Mouse (Mus musculus) 3134 (cell line): ENCODE data around the gene Olfr1061.
"Not testable (repeated sequence)": the region's sequence is repeated elsewhere in the genome, so short reads cannot be mapped to it uniquely, and the experiment has no call there.

Source experiments
- DNase-seq: peaks from one replicate; pipeline ENCODE4 v3.0.0-alpha.2; 2011; ENCODE audit warnings: low spot score; ENCODE audit not compliant: insufficient read length; ENCODE audit errors: extremely low read depth

Gene Olfr1061

DNA sequence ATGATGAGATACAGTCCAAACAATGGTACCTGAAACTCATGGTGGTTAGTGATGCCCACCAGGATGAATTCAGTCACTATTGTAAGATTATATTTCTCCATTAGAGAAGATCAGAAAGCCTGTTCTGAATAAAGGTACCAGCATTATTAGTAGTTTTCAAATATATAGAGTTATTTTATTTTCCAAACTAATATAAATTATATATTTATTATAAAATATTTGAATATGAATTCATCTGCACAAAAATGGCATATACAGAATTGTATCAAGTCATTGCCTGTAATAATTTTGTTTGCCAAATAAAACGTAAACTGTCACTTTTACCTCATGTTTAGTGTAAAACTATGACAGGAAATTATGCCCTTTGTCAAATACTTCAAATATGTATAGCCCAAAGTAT is at the start of gene Olfr1061:
Olfr1061 (minus strand) TSS at position 101 of the 400 bp plus-strand sequence.
- DNase-seq: no peak

DNA sequence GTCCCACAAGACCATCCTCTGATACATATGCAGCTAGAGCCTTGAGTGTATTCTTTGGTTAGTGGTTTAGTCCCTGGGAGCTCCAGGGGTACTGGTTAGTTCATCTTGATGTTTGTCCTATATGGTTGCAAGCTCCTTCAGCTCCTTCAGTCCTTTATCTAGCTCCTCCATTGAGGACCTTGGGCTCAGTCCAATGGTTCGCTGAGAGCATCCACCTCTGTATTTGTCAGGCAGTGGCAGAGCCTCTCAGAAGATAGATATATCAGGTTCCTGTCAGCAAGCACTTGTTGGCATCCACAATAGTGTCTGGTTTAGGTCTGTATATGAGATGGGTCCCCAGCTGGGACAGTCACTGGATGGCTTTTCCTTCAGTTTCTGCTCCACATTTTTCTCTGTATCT is 46.6 kb upstream of the Olfr1061 start:
- DNase-seq: no peak

DNA sequence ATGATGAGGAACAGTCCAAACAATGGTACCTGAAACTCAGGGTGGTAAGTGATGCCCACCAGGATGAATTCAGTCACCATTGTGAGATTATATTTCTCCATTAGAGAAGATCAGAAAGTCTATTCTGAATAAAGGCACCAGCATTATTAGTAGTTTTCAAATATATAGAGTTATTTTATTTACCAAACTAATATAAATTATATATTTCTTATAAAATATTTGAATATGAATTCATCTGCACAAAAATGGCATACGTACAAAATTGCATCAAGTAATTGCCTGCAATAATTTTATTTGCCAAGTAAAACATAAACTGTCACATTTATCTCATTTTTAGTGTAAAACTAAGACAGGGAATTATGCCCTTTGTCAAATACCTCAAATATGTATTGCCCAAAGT is 42.3 kb upstream of the Olfr1061 start, which contains the start of gene Olfr1066:
Olfr1066 (minus strand) TSS at position 101 of the 400 bp plus-strand sequence.
- DNase-seq: no peak

DNA sequence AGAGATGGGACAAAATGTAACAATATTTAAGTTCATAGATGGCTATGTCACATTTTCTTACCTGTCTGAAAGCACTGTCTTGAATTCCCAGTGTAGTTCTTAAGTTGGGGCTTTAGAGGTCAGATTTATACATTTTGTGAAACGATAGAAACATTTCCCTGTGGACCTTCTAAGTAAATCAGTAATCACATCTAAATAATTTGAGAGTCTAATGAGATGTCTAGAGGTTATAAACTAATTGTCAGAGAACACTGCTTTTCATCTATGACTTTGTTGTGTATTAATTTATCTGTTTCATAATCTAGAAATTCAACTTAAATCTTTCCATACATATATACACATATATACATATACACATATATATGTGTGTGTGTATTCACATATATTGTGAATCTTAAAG is 36.6 kb upstream of the Olfr1061 start, which contains the start of gene Olfr1065:
Olfr1065 (minus strand) TSS at position 101 of the 400 bp plus-strand sequence.
- not testable (repeated sequence) for DNase-seq

- DNase-seq: not testable (repeated sequence)
Measured at GRCm38 (mm10) chr2:86442101-86442500, 28.3 kb upstream of the Olfr1061 start.

DNA sequence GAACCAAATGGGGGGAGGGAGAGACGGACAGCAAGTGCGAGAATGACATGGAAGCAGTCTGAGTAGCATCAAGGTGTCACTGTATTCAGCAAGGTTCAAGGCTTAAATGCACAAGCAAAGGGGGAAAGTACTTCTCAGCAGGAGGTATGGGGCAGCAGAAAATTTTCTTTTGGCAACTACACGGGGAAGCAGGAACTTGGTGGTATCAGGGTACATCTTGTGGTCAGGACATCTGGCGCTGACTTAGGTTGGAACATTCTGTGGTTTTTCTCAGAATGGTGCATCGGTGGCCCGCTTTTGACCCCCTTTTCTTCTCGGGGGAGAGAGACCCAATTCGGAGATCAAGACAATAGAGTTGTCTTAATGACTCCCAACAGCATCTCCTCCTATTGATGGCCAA is 14.7 kb upstream of the Olfr1061 start:
- not testable (repeated sequence) for DNase-seq

DNA sequence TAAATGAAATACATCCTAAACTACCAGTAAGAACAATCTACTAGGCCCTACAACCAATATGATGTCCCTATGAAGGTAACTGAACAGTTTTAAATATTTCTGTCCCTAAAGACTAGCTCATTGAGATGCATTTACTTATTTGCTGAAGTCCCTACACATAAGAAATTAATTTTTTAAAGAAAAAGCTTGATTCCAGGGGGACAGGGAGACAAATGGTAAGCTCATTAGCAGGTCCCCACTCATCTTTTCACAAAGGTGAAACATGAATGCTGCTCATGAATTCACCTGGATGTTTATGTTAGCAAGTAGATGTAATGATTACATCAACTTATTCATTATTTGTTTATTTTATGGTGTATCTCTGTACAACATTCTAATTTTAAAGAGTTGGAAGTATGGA is 12.8 kb upstream of the Olfr1061 start, which contains the start of gene Olfr1062:
Olfr1062 (minus strand) TSS at position 101 of the 400 bp plus-strand sequence.
- not testable (repeated sequence) for DNase-seq

GRCm38 (mm10) chr2:86395114-86395513 is 18.7 kb downstream of the Olfr1061 start:
- no peak for DNase-seq

- DNase-seq: not testable (repeated sequence)
Measured at GRCm38 (mm10) chr2:86388461-86388860, 25.4 kb downstream of the Olfr1061 start, which contains the start of gene Olfr1058. Gene Olfr1058 (minus strand): TSS chr2:86388561.

GRCm38 (mm10) chr2:86378293-86378692 is 35.6 kb downstream of the Olfr1061 start, which contains the start of gene Olfr1057:
Gene Olfr1057 (minus strand): TSS chr2:86378393.
- no peak for DNase-seq

GRCm38 (mm10) chr2:86366342-86366741 is 47.5 kb downstream of the Olfr1061 start:
- DNase-seq: not testable (repeated sequence)
